Mouse (Mus musculus) forebrain, embryonic 15.5 days (tissue): ENCODE data around the gene B3gntl1. TPM values are rescaled to one million over a fixed set of nuclear protein-coding genes. Genes with fewer than 3 reads are reported as not detected.

ENCODE experiments used
- polyA plus RNA-seq: library from polyadenylated mRNA; unstranded; fragments of >200 nt; fragmentation: Nextera tagmentation; extraction: Ambion mirVana; gene quantifications from 2 replicates; pipeline ENCODE4 v1.2.1, GENCODE M21; 2015

The B3gntl1 gene
- polyA plus RNA-seq, 1 experiment from 2014 or later: 7.0 TPM

Other genes starting within 250 kb of the B3gntl1 start
- 3.0 and 4.1 TPM in 2 replicates for gene Fn3k, start 238.2 kb downstream of the B3gntl1 start, polyA plus RNA-seq
- gene Tbcd, start 221.2 kb downstream of the B3gntl1 start, polyA plus RNA-seq: 54.1 and 55.2 TPM in 2 replicates
- 0.41 and 0.45 TPM in 2 replicates for gene Zfp750, start 153.8 kb downstream of the B3gntl1 start, polyA plus RNA-seq
- gene Metrnl, start 28.4 kb upstream of the B3gntl1 start, polyA plus RNA-seq: 3.8 and 4.2 TPM in 2 replicates
- not detected in 2 replicates for gene Ptchd3, start 157.1 kb upstream of the B3gntl1 start, polyA plus RNA-seq